Mouse (Mus musculus) brain, embryonic 14.5 days (tissue): ENCODE results near the gene Lypd6.

ENCODE experiments used
- CTCF ChIP-seq: fragments of 200-500 bp; IDR thresholded peaks from 2 replicates; pipeline ENCODE4 v1.5.1; 2012; ENCODE audit warnings: inconsistent platforms, mild to moderate bottlenecking, moderate library complexity, borderline replicate concordance; ENCODE audit not compliant: insufficient read depth, insufficient read length; ENCODE audit errors: extremely low read depth
- POLR2A ChIP-seq: fragments of 200-500 bp; IDR thresholded peaks from 2 replicates; pipeline ENCODE4 v1.6.1; 2012; ENCODE audit warnings: mild to moderate bottlenecking, inconsistent platforms, borderline replicate concordance; ENCODE audit not compliant: poor library complexity, insufficient read depth, insufficient read length, severe bottlenecking; ENCODE audit errors: extremely low read depth

DNA sequence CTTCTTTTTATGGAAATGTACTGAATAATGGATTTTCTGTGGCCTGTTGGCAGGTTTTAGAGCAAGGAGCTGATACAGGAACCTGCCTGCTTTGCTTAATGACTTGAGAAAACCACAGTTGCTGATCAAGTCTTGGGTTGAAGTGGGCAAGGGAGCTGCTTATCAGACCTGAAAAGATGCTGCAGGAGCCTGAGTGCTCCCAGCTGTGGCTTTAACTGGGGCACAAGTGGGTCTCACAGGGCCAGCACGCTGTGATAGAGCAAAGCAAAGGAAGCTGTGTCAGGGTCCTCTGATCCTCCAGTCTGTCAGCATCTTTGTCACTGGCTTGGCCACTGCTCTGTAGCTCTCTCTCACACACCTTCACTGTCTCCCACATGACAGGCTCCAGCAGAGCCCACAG is 45.4 kb downstream of the Lypd6 start:
- TF ChIP-seq CTCF (no peak), POLR2A (no peak)
